Mouse (Mus musculus) stomach, embryonic 14.5 days (tissue): ENCODE results near the gene Etv6. TPM values are rescaled to one million over a fixed set of nuclear protein-coding genes. Genes with fewer than 3 reads are reported as not detected.

Experiments used
- ATAC-seq: fragments of 200-750 bp; cut with Nextera tagmentation; 2 replicates; pipeline ENCODE4 v1.8.0; 2017; ENCODE audit warnings: low read depth, moderate TSS enrichment; ENCODE audit not compliant: insufficient number of reproducible peaks, insufficient read depth, low FRiP score
- H3K27ac ChIP-seq: fragments of 300-500 bp; sonication (generic); 2 replicates; pipeline ENCODE4 v1.5.1; 2014; ENCODE audit warnings: mild to moderate bottlenecking, low read length, moderate library complexity, mixed read lengths
- H3K27me3 ChIP-seq: fragments of 300-500 bp; sonication (generic); 2 replicates; pipeline ENCODE4 v1.6.1; 2014; ENCODE audit warnings: low read length, control low read depth, mixed read lengths; ENCODE audit not compliant: control insufficient read depth, insufficient read depth
- H3K36me3 ChIP-seq: fragments of 300-500 bp; sonication (generic); 2 replicates; pipeline ENCODE4 v1.6.1; 2014; ENCODE audit warnings: mild to moderate bottlenecking, control low read depth, low read length, moderate library complexity, mixed read lengths; ENCODE audit not compliant: control insufficient read depth, insufficient read depth
- H3K4me1 ChIP-seq: fragments of 300-500 bp; sonication (generic); 2 replicates; pipeline ENCODE4 v1.6.1; 2014; ENCODE audit warnings: low read length, control low read depth, mixed read lengths; ENCODE audit not compliant: control insufficient read depth, insufficient read depth
- H3K4me2 ChIP-seq: fragments of 300-500 bp; sonication (generic); replicated peaks from 2 replicates; pipeline ENCODE4 v1.6.1; 2014; ENCODE audit warnings: low read depth, low read length, control low read depth
- H3K4me3 ChIP-seq: fragments of 300-500 bp; sonication (generic); 2 replicates; pipeline ENCODE4 v1.5.1; 2014; ENCODE audit warnings: low read depth, low read length, control low read depth
- H3K9ac ChIP-seq: fragments of 300-500 bp; sonication (generic); replicated peaks from 2 replicates; pipeline ENCODE4 v1.6.1; 2014; ENCODE audit warnings: low read depth, mild to moderate bottlenecking, control low read depth, low read length, moderate library complexity, mixed read lengths
- H3K9me3 ChIP-seq: fragments of 300-500 bp; sonication (generic); 2 replicates; pipeline ENCODE4 v1.6.1; 2016; ENCODE audit warnings: low read depth, low read length, control low read depth; ENCODE audit not compliant: control insufficient read depth
- WGBS: fragments of 180-500 bp; shearing (Covaris S2); extraction: QIAGEN DNeasy Blood & Tissue Kit; methylation state at CpG from one replicate; pipeline ENCODE4 v1.1.7; 2014; 5-methylcytosine and 5-hydroxymethylcytosine counted together
- polyA plus RNA-seq: library from polyadenylated mRNA; unstranded; fragments of >200 nt; fragmentation: Nextera tagmentation; extraction: Ambion mirVana; gene quantifications from 2 replicates; pipeline ENCODE4 v1.2.1, GENCODE M21; 2014

Etv6 gene
- polyA plus RNA-seq, 1 experiment from 2014 or later = 16.0 TPM

- Histone ChIP-seq H3K4me2 (no peak overlapping the region), H3K4me1 (peaks cover 31% of the 10 kb centered on the region), H3K27ac (no peak overlapping the region), H3K27me3 (no peaks in the 10 kb centered on the region), H3K4me3 (no peak overlapping the region), H3K9ac (no peak overlapping the region), H3K36me3 (no peaks in the 10 kb centered on the region), H3K9me3 (no peaks in the 10 kb centered on the region)
- 89% methylated on average over 8 of the region's 8 CpGs for WGBS
- no peak for ATAC-seq
Measured at GRCm38 (mm10) chr6:134154746-134155145, 119.2 kb downstream of the Etv6 start.

- H3K27ac ChIP-seq = no peak overlapping the region
- H3K4me2 ChIP-seq = no peak overlapping the region
- no peak for ATAC-seq
Measured at GRCm38 (mm10) chr6:134155900-134156623, 120.6 kb downstream of the Etv6 start.

GRCm38 (mm10) chr6:134157533-134158115 is 122.1 kb downstream of the Etv6 start:
- ATAC-seq = no peak
- no peak overlapping the region for H3K4me3 ChIP-seq
- no peaks in the 10 kb centered on the region for H3K27me3 ChIP-seq
- H3K9me3 ChIP-seq = no peaks in the 10 kb centered on the region
- H3K9ac ChIP-seq = no peak overlapping the region
- no peak overlapping the region for H3K27ac ChIP-seq
- WGBS = 38% methylated on average over 6 of the region's 6 CpGs
- H3K36me3 ChIP-seq = no peaks in the 10 kb centered on the region
- no peak overlapping the region for H3K4me2 ChIP-seq
- peaks cover 12% of the 10 kb centered on the region for H3K4me1 ChIP-seq

More at GRCm38 (mm10) chr6:134155900-134156623, 120.6 kb downstream of the Etv6 start:
- Histone ChIP-seq H3K36me3 (no peaks in the 10 kb centered on the region), H3K9ac (no peak overlapping the region), H3K27me3 (no peaks in the 10 kb centered on the region), H3K4me1 (peaks cover 25% of the 10 kb centered on the region), H3K9me3 (no peaks in the 10 kb centered on the region), H3K4me3 (no peak overlapping the region)
- WGBS = 43% methylated on average over 8 of the region's 8 CpGs

GRCm38 (mm10) chr6:134158201-134158600 is 122.7 kb downstream of the Etv6 start:
- no peak overlapping the region for H3K4me3 ChIP-seq
- no peaks in the 10 kb centered on the region for H3K9me3 ChIP-seq
- no peaks in the 10 kb centered on the region for H3K27me3 ChIP-seq
- WGBS = 49% methylated on average over 2 of the region's 2 CpGs
- H3K4me2 ChIP-seq = no peak overlapping the region
- H3K27ac ChIP-seq = no peak overlapping the region
- no peak for ATAC-seq
- H3K9ac ChIP-seq = no peak overlapping the region
- H3K36me3 ChIP-seq = no peaks in the 10 kb centered on the region
- H3K4me1 ChIP-seq = peaks cover 12% of the 10 kb centered on the region

DNA sequence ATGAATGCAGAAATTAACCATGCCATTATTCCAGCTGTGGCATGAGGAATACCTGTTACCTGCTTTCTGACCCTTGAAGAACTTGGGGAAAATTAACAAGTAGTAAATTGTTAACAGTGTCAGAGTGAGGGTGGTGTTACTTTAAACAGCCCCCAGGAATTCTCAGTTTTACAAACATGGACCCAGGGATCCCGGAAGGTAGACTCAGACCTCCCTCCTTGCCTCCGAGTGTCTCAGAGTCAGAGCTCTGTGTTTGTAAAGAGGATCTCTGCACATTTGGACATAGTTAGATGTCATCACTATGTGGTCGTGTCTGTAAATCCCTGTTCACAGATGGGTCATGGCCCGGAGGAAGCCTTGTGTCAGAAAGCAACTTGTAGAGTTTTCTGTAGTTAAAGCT is 124.2 kb downstream of the Etv6 start:
- Histone ChIP-seq H3K4me2 (no peak overlapping the region), H3K9me3 (no peaks in the 10 kb centered on the region), H3K36me3 (no peaks in the 10 kb centered on the region), H3K27ac (no peak overlapping the region), H3K4me3 (no peak overlapping the region), H3K4me1 (peaks cover 12% of the 10 kb centered on the region), H3K9ac (no peak overlapping the region), H3K27me3 (no peaks in the 10 kb centered on the region)
- ATAC-seq = no peak
- 78% methylated on average over 4 of the region's 4 CpGs for WGBS

- peak; percentile 68 for ATAC-seq
- no peaks in the 10 kb centered on the region for H3K9me3 ChIP-seq
- no peak overlapping the region for H3K9ac ChIP-seq
- no peak overlapping the region for H3K27ac ChIP-seq
- no peaks in the 10 kb centered on the region for H3K27me3 ChIP-seq
- peaks cover 12% of the 10 kb centered on the region for H3K4me1 ChIP-seq
- H3K4me3 ChIP-seq = no peak overlapping the region
- 69% methylated on average over 13 of the region's 13 CpGs for WGBS
- H3K36me3 ChIP-seq = no peaks in the 10 kb centered on the region
- no peak overlapping the region for H3K4me2 ChIP-seq
Measured at GRCm38 (mm10) chr6:134161040-134161439, 125.5 kb downstream of the Etv6 start.

DNA sequence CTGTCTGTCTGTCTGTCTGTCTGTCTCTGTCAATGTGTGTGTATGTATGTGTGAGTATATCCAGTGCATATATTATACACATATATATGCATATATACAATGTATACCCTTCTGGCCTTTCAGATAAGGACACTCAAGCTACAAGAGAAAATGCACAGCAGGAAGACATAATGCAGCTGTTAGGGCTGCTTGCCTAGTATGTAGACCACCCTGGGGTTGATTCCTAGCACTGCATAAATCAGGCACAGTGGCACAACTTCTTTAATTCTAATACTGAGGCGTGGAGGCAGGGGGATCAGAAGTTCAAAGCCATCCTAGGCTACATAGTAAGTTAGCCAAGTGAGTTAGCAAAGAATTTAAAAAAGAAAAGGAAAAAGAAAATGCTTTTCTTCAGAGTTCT is 127.8 kb downstream of the Etv6 start:
- no peak overlapping the region for H3K4me2 ChIP-seq
- H3K9me3 ChIP-seq = no peaks in the 10 kb centered on the region
- 47% methylated on average over 1 of the region's 1 CpGs for WGBS
- ATAC-seq = no peak
- no peak overlapping the region for H3K27ac ChIP-seq
- no peaks in the 10 kb centered on the region for H3K27me3 ChIP-seq
- no peak overlapping the region for H3K9ac ChIP-seq
- no peak overlapping the region for H3K4me3 ChIP-seq
- no peaks in the 10 kb centered on the region for H3K4me1 ChIP-seq
- H3K36me3 ChIP-seq = no peaks in the 10 kb centered on the region

GRCm38 (mm10) chr6:134164356-134164755 is 128.9 kb downstream of the Etv6 start:
- no peak overlapping the region for H3K27ac ChIP-seq
- H3K4me3 ChIP-seq = no peak overlapping the region
- ATAC-seq = no peak
- H3K9me3 ChIP-seq = no peaks in the 10 kb centered on the region
- H3K36me3 ChIP-seq = no peaks in the 10 kb centered on the region
- H3K4me2 ChIP-seq = no peak overlapping the region
- 45% methylated on average over 8 of the region's 8 CpGs for WGBS
- H3K27me3 ChIP-seq = no peaks in the 10 kb centered on the region
- H3K4me1 ChIP-seq = no peaks in the 10 kb centered on the region
- H3K9ac ChIP-seq = no peak overlapping the region
